Mouse (Mus musculus): ENCODE measurements around the gene Stx16. TPM values are rescaled to one million over a fixed set of nuclear protein-coding genes. Genes with fewer than 3 reads are reported as not detected.

Stx16 gene
- polyA plus RNA-seq, 1 experiment from 2014 or later: 3.6 TPM

DNA sequence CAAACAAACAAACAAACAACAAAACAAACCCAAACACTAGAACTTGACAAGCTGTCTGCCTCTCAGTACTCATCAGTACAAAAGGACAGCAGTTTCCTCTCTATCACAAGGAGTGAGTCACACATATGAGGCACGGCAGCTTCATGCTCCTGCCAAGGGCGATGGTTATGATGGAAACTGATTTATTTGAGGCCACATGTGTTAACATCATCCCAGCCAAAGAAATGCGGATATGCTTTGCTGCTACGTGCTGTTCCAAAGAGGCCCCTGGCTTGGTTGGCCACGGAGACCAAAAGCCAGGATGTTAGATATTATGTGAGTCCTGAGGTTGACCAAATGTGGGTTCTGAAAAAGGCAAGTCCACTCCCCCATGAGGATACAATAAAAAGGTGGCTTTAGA, 4.7 kb upstream of the Stx16 start:
- no peaks in the 10 kb centered on the region for H3K9me3 ChIP-seq (replicated peaks; ENCODE audit: control insufficient read depth, low read length)
- no peaks in the 10 kb centered on the region for H3K36me3 ChIP-seq (ENCODE audit: control insufficient read depth, insufficient read depth)
- H3K27me3 ChIP-seq (ENCODE audit: control insufficient read depth, insufficient read depth, low read depth, low read length): no peaks in the 10 kb centered on the region
- H3K4me3 ChIP-seq (ENCODE audit: low read depth, low read length): no peak overlapping the region
- WGBS (ENCODE audit: insufficient replicate concordance): 67% methylated on average over 5 of the region's 5 CpGs
- no peak overlapping the region for H3K4me2 ChIP-seq (ENCODE audit: low read depth, low read length)
- no peak overlapping the region for H3K9ac ChIP-seq (ENCODE audit: low read depth, low read length)
- no peak overlapping the region for H3K27ac ChIP-seq (ENCODE audit: low read length)
- H3K4me1 ChIP-seq (ENCODE audit: control insufficient read depth, low read depth, low read length): peaks cover 9% of the 10 kb centered on the region
- no peak for ATAC-seq (ENCODE audit: low read depth)

DNA sequence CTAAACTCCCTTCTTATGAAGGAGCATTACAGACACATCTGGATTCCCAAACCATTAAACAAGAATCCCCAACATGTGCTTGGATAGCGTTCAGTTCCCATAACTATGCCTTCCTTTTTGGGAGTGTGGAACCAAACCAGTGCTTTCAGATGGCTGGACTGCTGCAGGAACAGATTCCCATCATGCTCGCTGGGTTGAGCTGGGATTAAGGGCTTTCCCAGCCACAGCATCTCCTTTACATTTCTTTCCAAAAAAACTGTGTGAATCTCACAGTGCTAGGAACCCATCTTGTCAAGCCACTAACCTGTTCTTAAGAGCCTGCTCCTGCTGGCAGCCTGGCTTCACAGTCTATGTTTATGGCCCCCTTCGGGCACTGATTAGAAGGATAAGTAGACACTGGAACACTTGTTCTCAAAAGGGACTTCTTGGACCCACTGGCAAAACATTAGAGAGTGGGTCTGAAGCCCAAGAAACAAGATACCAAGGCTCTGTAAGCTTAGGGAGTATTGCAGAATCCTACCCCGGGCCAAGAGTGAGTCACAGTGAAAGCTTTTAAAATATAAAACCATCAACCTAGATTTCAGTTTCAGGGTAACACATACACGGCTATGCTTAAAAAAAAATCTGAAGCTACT, 2.8 kb upstream of the Stx16 start:
- H3K9me3 ChIP-seq (replicated peaks; ENCODE audit: control insufficient read depth, low read length): no peaks in the 10 kb centered on the region
- H3K36me3 ChIP-seq (ENCODE audit: control insufficient read depth, insufficient read depth): no peaks in the 10 kb centered on the region
- no peaks in the 10 kb centered on the region for H3K27me3 ChIP-seq (ENCODE audit: control insufficient read depth, insufficient read depth, low read depth, low read length)
- no peak for ATAC-seq (ENCODE audit: low read depth)
- WGBS (ENCODE audit: insufficient replicate concordance): 61% methylated on average over 5 of the region's 5 CpGs
- H3K4me1 ChIP-seq (ENCODE audit: control insufficient read depth, low read depth, low read length): peaks cover 18% of the 10 kb centered on the region
- no peak overlapping the region for H3K4me2 ChIP-seq (ENCODE audit: low read depth, low read length)
- no peak overlapping the region for H3K4me3 ChIP-seq (ENCODE audit: low read depth, low read length)
- H3K27ac ChIP-seq (ENCODE audit: low read length): no peak overlapping the region
- H3K9ac ChIP-seq (ENCODE audit: low read depth, low read length): no peak overlapping the region

DNA sequence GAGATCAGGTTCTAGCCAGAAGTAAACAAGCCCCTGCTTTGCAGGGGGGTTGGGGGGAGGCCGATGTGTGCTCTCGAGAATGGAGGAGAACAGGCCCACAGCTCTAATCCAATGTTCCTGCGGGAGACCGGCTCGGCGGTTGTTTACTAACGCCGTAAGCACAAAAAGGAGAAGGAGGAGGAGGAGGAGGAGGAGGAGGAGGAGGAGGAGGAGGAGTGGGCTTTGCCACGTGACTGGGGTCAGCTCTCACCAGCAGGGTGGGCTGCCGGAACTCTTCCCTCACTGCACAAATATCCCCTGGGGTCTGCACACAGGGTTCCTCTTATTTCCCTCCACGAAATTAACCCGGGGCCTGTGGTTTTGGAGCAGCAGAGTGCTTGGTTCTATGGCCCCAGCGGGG, 1.5 kb upstream of the Stx16 start:
- ATAC-seq (ENCODE audit: low read depth): no peak
- peak overlapping the region; percentile 84; the same call in 1 of the 2 replicates for H3K9ac ChIP-seq (ENCODE audit: low read depth, low read length)
- WGBS (ENCODE audit: insufficient replicate concordance): 3% methylated on average over 11 of the region's 13 CpGs

DNA sequence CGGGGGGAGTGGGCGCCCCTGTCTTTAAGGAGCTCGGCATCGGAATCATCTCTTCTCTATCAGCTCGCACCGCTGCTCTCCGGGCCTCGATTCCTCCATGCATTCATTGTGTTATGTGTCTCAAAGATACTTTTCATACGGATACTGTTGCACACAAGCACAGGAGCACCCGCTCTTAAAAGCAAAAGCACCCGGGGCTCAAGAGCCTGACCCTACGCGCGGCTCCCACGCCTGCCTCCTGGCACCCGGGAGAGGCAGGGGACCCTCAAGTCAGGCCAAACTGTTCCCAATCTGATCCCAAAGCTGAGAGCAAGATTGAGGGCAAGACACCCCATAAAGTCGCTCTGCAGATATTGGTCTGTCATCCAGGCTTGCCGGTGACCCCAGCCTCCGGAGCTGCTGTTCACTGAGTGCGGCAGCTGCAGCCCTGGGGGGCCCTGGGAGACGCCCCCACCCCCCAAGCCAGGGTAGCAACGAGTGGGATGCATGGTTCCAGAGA, 987 bp upstream of the Stx16 start:
- 8% methylated on average over 22 of the region's 22 CpGs for WGBS (ENCODE audit: insufficient replicate concordance)
- Histone ChIP-seq H3K36me3 (ENCODE audit: control insufficient read depth, insufficient read depth) (no peaks in the 10 kb centered on the region), H3K27me3 (ENCODE audit: control insufficient read depth, insufficient read depth, low read depth, low read length) (no peaks in the 10 kb centered on the region), H3K4me1 (ENCODE audit: control insufficient read depth, low read depth, low read length) (peaks cover 20% of the 10 kb centered on the region), H3K9ac (ENCODE audit: low read depth, low read length) (peak overlapping the region; percentile 84; the same call in 1 of the 2 replicates), H3K4me3 (ENCODE audit: low read depth, low read length) (peak overlapping the region; percentile 89), H3K27ac (ENCODE audit: low read length) (peak overlapping the region; percentile 79), H3K9me3 (replicated peaks; ENCODE audit: control insufficient read depth, low read length) (no peaks in the 10 kb centered on the region), H3K4me2 (ENCODE audit: low read depth, low read length) (peak overlapping the region; percentile 85)
- no peak for ATAC-seq (ENCODE audit: low read depth)

More for the DNA sequence above, 1.5 kb upstream of the Stx16 start:
- peak overlapping the region; percentile 89 for H3K4me3 ChIP-seq (ENCODE audit: low read depth, low read length)
- peak overlapping the region; percentile 85 for H3K4me2 ChIP-seq (ENCODE audit: low read depth, low read length)
- peaks cover 20% of the 10 kb centered on the region for H3K4me1 ChIP-seq (ENCODE audit: control insufficient read depth, low read depth, low read length)
- H3K9me3 ChIP-seq (replicated peaks; ENCODE audit: control insufficient read depth, low read length): no peaks in the 10 kb centered on the region
- H3K27me3 ChIP-seq (ENCODE audit: control insufficient read depth, insufficient read depth, low read depth, low read length): no peaks in the 10 kb centered on the region
- H3K36me3 ChIP-seq (ENCODE audit: control insufficient read depth, insufficient read depth): no peaks in the 10 kb centered on the region
- H3K27ac ChIP-seq (ENCODE audit: low read length): no peak overlapping the region

DNA sequence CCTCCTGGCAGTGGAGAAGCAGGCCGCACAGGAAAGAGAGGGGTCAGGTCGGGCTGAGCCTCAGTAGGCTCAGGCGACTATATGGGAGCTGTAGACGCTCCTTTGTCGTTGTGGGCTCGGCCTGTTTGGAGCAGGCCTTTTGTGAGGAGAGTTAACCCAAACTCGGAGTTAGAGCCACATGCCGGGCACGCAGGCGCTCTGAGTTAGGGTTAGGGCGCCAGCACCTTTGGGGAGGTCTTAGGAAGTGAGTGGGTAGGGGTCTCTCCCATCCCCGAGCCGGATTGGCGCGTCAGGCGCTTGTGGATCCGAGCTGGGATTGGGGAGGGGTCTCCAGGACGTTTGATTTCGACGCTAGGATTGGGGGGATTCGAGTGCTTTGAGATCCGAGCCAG, 321 bp downstream of the Stx16 start:
- under 1% methylated on average over 22 of the region's 22 CpGs for WGBS (ENCODE audit: insufficient replicate concordance)
- no peaks in the 10 kb centered on the region for H3K27me3 ChIP-seq (ENCODE audit: control insufficient read depth, insufficient read depth, low read depth, low read length)

DNA sequence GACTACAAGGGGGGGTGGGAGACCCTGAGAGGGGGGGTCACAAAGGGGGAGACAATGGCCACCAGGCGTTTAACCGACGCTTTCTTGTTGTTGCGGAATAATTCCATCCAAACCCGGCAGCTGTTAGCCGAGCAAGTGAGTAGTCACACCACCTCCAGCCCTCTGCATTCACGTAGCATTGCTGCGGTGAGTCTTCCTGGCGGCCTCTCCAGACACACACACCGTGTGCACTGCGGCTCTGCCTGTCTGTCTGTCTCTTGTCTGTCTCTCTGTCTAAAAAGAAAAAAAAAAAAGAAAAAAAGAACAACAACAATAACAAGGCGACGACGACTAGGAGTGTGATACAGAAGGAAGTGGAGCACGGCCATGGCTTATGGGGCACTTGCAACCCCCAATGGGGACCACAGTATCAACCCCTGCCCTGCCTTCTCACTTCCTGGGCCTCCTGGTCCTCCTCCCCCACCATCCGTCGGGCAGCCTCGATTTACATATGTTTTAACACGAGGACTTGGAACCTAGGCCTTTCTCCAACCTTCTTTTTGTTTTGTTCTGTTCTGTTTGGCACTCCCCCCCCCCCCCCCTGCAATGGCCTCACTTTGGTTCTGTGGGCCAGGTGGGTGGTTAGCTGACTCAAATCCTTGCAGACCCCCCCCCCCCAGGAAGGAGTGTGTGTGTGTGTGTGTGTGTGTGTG, 1.0 kb downstream of the Stx16 start:
- peak overlapping the region; percentile 84 for H3K9ac ChIP-seq (ENCODE audit: low read depth, low read length)
- no peak for ATAC-seq (ENCODE audit: low read depth)
- peak overlapping the region; percentile 89 for H3K4me3 ChIP-seq (ENCODE audit: low read depth, low read length)
- H3K4me1 ChIP-seq (ENCODE audit: control insufficient read depth, low read depth, low read length): peaks cover 20% of the 10 kb centered on the region
- H3K27me3 ChIP-seq (ENCODE audit: control insufficient read depth, insufficient read depth, low read depth, low read length): no peaks in the 10 kb centered on the region
- H3K4me2 ChIP-seq (ENCODE audit: low read depth, low read length): peak overlapping the region; percentile 85
- peak overlapping the region; percentile 79 for H3K27ac ChIP-seq (ENCODE audit: low read length)
- H3K9me3 ChIP-seq (replicated peaks; ENCODE audit: control insufficient read depth, low read length): no peaks in the 10 kb centered on the region
- no peaks in the 10 kb centered on the region for H3K36me3 ChIP-seq (ENCODE audit: control insufficient read depth, insufficient read depth)
- under 1% methylated on average over 19 of the region's 19 CpGs for WGBS (ENCODE audit: insufficient replicate concordance)

More for the DNA sequence above, 321 bp downstream of the Stx16 start:
- Histone ChIP-seq H3K27ac (ENCODE audit: low read length) (peak overlapping the region; percentile 79), H3K9ac (ENCODE audit: low read depth, low read length) (peak overlapping the region; percentile 84), H3K4me2 (ENCODE audit: low read depth, low read length) (peak overlapping the region; percentile 85), H3K4me1 (ENCODE audit: control insufficient read depth, low read depth, low read length) (peaks cover 20% of the 10 kb centered on the region), H3K4me3 (ENCODE audit: low read depth, low read length) (peak overlapping the region; percentile 89), H3K36me3 (ENCODE audit: control insufficient read depth, insufficient read depth) (no peaks in the 10 kb centered on the region), H3K9me3 (replicated peaks; ENCODE audit: control insufficient read depth, low read length) (no peaks in the 10 kb centered on the region)
- ATAC-seq (ENCODE audit: low read depth): peak; percentile 28

DNA sequence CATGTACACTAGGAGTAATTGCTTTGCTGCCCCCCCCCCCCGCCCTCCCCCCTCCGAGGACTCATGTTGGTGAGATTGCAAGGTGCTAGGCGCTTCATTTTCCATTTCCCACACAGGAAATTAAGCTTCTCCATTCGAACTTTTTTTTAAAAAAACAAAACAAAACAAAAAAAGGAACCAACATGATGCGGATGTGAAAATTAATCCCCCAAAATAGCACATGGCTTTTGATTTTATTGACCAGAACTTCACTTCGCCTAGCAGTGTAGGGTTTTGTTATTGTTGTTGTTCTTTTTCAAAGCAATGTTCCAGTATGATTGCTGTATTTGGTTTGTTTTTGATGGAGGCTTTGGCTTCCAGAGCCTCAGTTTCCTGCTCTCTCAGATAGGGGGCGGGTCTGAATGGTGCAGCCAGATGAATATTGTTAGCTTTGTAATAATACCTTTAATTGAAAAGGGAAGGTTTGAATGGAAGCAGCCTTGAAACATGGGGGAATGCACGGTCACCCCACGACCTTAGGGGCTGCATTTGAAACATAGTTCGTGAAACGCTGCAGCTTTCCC, 1.7 kb downstream of the Stx16 start:
- Histone ChIP-seq H3K4me3 (ENCODE audit: low read depth, low read length) (peak overlapping the region; percentile 89), H3K27me3 (ENCODE audit: control insufficient read depth, insufficient read depth, low read depth, low read length) (no peaks in the 10 kb centered on the region), H3K36me3 (ENCODE audit: control insufficient read depth, insufficient read depth) (no peaks in the 10 kb centered on the region), H3K9ac (ENCODE audit: low read depth, low read length) (peak overlapping the region; percentile 84), H3K9me3 (replicated peaks; ENCODE audit: control insufficient read depth, low read length) (no peaks in the 10 kb centered on the region), H3K4me1 (ENCODE audit: control insufficient read depth, low read depth, low read length) (peaks cover 20% of the 10 kb centered on the region), H3K27ac (ENCODE audit: low read length) (peak overlapping the region; percentile 79), H3K4me2 (ENCODE audit: low read depth, low read length) (peak overlapping the region; percentile 85)
- no peak for ATAC-seq (ENCODE audit: low read depth)
- WGBS (ENCODE audit: insufficient replicate concordance): 9% methylated on average over 10 of the region's 11 CpGs

DNA sequence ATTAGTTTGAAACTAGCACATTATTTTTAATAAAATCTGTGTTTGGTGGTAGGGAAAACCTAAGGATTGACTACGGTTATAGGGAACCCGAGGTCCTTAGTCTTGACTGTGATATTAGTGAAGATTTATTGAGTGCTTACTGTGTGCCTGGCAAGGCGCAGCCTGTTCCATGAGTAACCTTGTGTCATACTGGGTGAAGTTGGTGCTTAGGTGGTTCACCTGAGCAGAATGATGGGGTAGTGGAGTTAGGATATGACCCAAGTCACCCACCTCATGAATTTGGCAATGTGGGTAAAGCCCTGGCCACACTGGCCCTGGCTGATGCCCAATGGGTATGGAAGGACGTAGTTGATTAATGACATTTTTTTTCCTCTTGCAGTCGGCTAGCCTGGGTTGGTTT, 5.7 kb downstream of the Stx16 start:
- H3K27ac ChIP-seq (ENCODE audit: low read length): no peak overlapping the region
- H3K4me2 ChIP-seq (ENCODE audit: low read depth, low read length): no peak overlapping the region
- no peak overlapping the region for H3K9ac ChIP-seq (ENCODE audit: low read depth, low read length)
- no peaks in the 10 kb centered on the region for H3K27me3 ChIP-seq (ENCODE audit: control insufficient read depth, insufficient read depth, low read depth, low read length)
- H3K4me1 ChIP-seq (ENCODE audit: control insufficient read depth, low read depth, low read length): peaks cover 10% of the 10 kb centered on the region
- 67% methylated on average over 5 of the region's 5 CpGs for WGBS (ENCODE audit: insufficient replicate concordance)
- H3K36me3 ChIP-seq (ENCODE audit: control insufficient read depth, insufficient read depth): no peaks in the 10 kb centered on the region
- H3K4me3 ChIP-seq (ENCODE audit: low read depth, low read length): no peak overlapping the region
- no peaks in the 10 kb centered on the region for H3K9me3 ChIP-seq (replicated peaks; ENCODE audit: control insufficient read depth, low read length)
- no peak for ATAC-seq (ENCODE audit: low read depth)

All from liver, embryonic 16.5 days (tissue).